Mouse (Mus musculus): ENCODE results near the gene Twf2. TPM values are rescaled to one million over a fixed set of nuclear protein-coding genes. Genes with fewer than 3 reads are reported as not detected.

Gene Twf2
- polyA plus RNA-seq, 1 experiment from 2014 or later: 64.2 TPM

- Histone ChIP-seq H3K27ac (ENCODE audit: low read length) (no peak overlapping the region), H3K4me1 (ENCODE audit: insufficient read depth, low read depth, low read length) (peaks cover 5% of the 10 kb centered on the region; the same call in 1 of the 2 replicates), H3K4me3 (ENCODE audit: low read depth, low read length) (no peak overlapping the region), H3K36me3 (ENCODE audit: insufficient read depth, low read length) (no peaks in the 10 kb centered on the region), H3K9ac (replicated peaks; ENCODE audit: low read depth) (no peak overlapping the region), H3K27me3 (replicated peaks; ENCODE audit: insufficient read depth, low read length) (no peaks in the 10 kb centered on the region), H3K4me2 (replicated peaks; ENCODE audit: low read depth, low read length) (no peak overlapping the region), H3K9me3 (ENCODE audit: low read length) (no peaks in the 10 kb centered on the region)
- WGBS: 83% methylated on average over 3 of the region's 3 CpGs
- TF ChIP-seq CTCF (IDR thresholded peaks at IDR 0.05) (no peak), EP300 (IDR thresholded peaks at IDR 0.05) (no peak)
- DNase-seq (ENCODE audit: low spot score): no peak
- ATAC-seq: no peak
Measured at GRCm38 (mm10) chr9:106197081-106197713, 5.7 kb upstream of the Twf2 start.

GRCm38 (mm10) chr9:106197732-106198131, 5.2 kb upstream of the Twf2 start:
- Histone ChIP-seq H3K36me3 (ENCODE audit: insufficient read depth, low read length) (no peaks in the 10 kb centered on the region), H3K27ac (ENCODE audit: low read length) (no peak overlapping the region), H3K27me3 (replicated peaks; ENCODE audit: insufficient read depth, low read length) (no peaks in the 10 kb centered on the region), H3K4me2 (replicated peaks; ENCODE audit: low read depth, low read length) (peak overlapping the region; percentile 70; the same call in 1 of the 2 replicates), H3K9ac (replicated peaks; ENCODE audit: low read depth) (no peak overlapping the region), H3K9me3 (ENCODE audit: low read length) (no peaks in the 10 kb centered on the region), H3K4me1 (ENCODE audit: insufficient read depth, low read depth, low read length) (peaks cover 6% of the 10 kb centered on the region; the same call in 1 of the 2 replicates), H3K4me3 (ENCODE audit: low read depth, low read length) (no peak overlapping the region)
- no peak for ATAC-seq
- WGBS: 88% methylated on average over 9 of the region's 9 CpGs
- no peak for DNase-seq (ENCODE audit: low spot score)
- TF ChIP-seq CTCF (IDR thresholded peaks at IDR 0.05) (no peak), EP300 (IDR thresholded peaks at IDR 0.05) (no peak)

- ATAC-seq (peak; percentile 72), DNase-seq (ENCODE audit: low spot score) (peak; percentile 88)
- no peaks in the 10 kb centered on the region for H3K27me3 ChIP-seq (replicated peaks; ENCODE audit: insufficient read depth, low read length)
- peak overlapping the region; percentile 60; the same call in 1 of the 2 replicates for H3K27ac ChIP-seq (ENCODE audit: low read length)
- H3K9me3 ChIP-seq (ENCODE audit: low read length): no peaks in the 10 kb centered on the region
- 1% methylated on average over 27 of the region's 51 CpGs for WGBS
- peak overlapping the region; percentile 70 for H3K4me2 ChIP-seq (replicated peaks; ENCODE audit: low read depth, low read length)
- H3K4me1 ChIP-seq (ENCODE audit: insufficient read depth, low read depth, low read length): peaks cover 9% of the 10 kb centered on the region; the same call in 1 of the 2 replicates
- H3K4me3 ChIP-seq (ENCODE audit: low read depth, low read length): peak overlapping the region; percentile 66
- no peaks in the 10 kb centered on the region for H3K36me3 ChIP-seq (ENCODE audit: insufficient read depth, low read length)
- peak overlapping the region; percentile 46 for H3K9ac ChIP-seq (replicated peaks; ENCODE audit: low read depth)
- TF ChIP-seq EP300 (IDR thresholded peaks at IDR 0.05) (no peak), CTCF (IDR thresholded peaks at IDR 0.05) (no peak)
Measured at GRCm38 (mm10) chr9:106198962-106199458, 3.9 kb upstream of the Twf2 start.

GRCm38 (mm10) chr9:106199535-106200272, 3.2 kb upstream of the Twf2 start, which contains the start of gene Ppm1m:
Gene Ppm1m, minus strand, starts transcription at chr9:106199746.
- Histone ChIP-seq H3K27me3 (replicated peaks; ENCODE audit: insufficient read depth, low read length) (no peaks in the 10 kb centered on the region), H3K4me2 (replicated peaks; ENCODE audit: low read depth, low read length) (peak within 1 kb of the TSS; percentile 70), H3K9ac (replicated peaks; ENCODE audit: low read depth) (peak within 1 kb of the TSS; percentile 46), H3K27ac (ENCODE audit: low read length) (peak within 1 kb of the TSS; percentile 60), H3K36me3 (ENCODE audit: insufficient read depth, low read length) (no peaks in the 10 kb centered on the region), H3K4me1 (ENCODE audit: insufficient read depth, low read depth, low read length) (peaks cover 10% of the 10 kb centered on the region; the same call in 1 of the 2 replicates), H3K9me3 (ENCODE audit: low read length) (no peaks in the 10 kb centered on the region), H3K4me3 (ENCODE audit: low read depth, low read length) (peak within 1 kb of the TSS; percentile 66)
- TF ChIP-seq EP300 (IDR thresholded peaks at IDR 0.05) (no peak), CTCF (IDR thresholded peaks at IDR 0.05) (no peak)
- ATAC-seq: peak; percentile 10
- DNase-seq (ENCODE audit: low spot score): no peak
- 50% methylated on average over 18 of the region's 18 CpGs for WGBS

- Histone ChIP-seq H3K36me3 (ENCODE audit: insufficient read depth, low read length) (no peaks in the 10 kb centered on the region), H3K9me3 (ENCODE audit: low read length) (no peaks in the 10 kb centered on the region), H3K4me2 (replicated peaks; ENCODE audit: low read depth, low read length) (peak overlapping the region; percentile 63), H3K27ac (ENCODE audit: low read length) (no peak overlapping the region), H3K9ac (replicated peaks; ENCODE audit: low read depth) (no peak overlapping the region), H3K4me1 (ENCODE audit: insufficient read depth, low read depth, low read length) (peaks cover 10% of the 10 kb centered on the region; the same call in 1 of the 2 replicates), H3K4me3 (ENCODE audit: low read depth, low read length) (no peak overlapping the region), H3K27me3 (replicated peaks; ENCODE audit: insufficient read depth, low read length) (no peaks in the 10 kb centered on the region)
- no peak for DNase-seq (ENCODE audit: low spot score)
- no peak for ATAC-seq
- TF ChIP-seq EP300 (IDR thresholded peaks at IDR 0.05): no peak
- TF ChIP-seq CTCF (IDR thresholded peaks at IDR 0.05): no peak
- WGBS: 74% methylated on average over 3 of the region's 3 CpGs
Measured at GRCm38 (mm10) chr9:106201895-106202294, 1.0 kb upstream of the Twf2 start.

All from lung, postnatal 0 days (tissue).